Mouse (Mus musculus) T-helper 2 cell (primary cell): Measurements from ENCODE around the gene Kcng4.

Experiments used
- in situ Hi-C: fragments of 300-600 bp; cut with MboI, MseI; formaldehyde crosslinking; loops from one replicate; pipeline ENCODE4 v1.15.1; 2025; ENCODE audit warnings: high pct_unique_total_duplicates

The Kcng4 gene

GRCm38 (mm10) chr8:119616811-119617210 lies 18.7 kb downstream of the Kcng4 start:
- in situ Hi-C loops = loop anchor here (10.0 kb wide), 1 partner anchor 182 kb away; the partner anchor contains the start of gene Osgin1

DNA sequence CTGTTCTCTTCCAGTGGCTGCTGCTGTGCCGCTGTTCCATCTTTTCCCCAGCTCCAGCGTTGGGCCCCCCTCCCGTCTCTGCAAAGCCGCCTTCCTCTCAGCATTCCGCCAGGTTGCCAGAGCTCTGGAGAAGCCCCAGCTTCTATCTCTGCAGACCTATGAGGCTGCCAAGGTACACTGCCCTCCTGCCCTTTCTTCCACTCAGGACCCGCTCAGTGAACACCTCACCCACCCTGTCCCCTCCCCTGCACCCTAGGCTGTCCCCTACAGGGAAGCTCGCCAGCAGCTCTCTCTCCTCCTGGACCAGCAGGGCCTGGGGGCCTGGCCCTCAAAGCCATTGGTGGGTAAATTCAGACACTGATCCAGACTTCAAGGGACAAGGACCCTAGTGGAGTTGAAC lies 19.1 kb downstream of the Kcng4 start:
- in situ Hi-C loops = loop anchor here (10.0 kb wide), 1 partner anchor 182 kb away; the partner anchor contains the start of gene Osgin1

DNA sequence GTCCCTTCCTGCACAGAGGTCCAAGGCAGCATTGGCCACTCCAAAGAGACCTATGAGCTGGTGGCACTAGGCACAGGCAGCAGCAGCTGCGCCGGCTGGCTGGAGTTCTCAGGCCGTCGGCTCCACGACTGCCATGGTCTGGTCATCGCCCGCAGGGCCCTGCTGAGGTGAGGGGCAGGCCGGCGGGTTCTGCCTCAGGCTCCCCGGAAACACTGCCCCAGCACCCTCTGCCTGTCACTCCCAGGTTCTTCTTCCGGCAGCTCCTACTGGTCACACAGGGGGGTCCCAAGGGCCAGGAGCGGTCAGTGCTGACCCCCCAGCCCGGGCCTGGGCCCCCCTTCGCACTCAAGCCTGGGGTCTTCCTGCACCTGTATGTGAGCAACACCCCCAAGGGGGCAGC lies 20.4 kb downstream of the Kcng4 start:
- in situ Hi-C loops = loop anchor here (10.0 kb wide), 1 partner anchor 180 kb away; the partner anchor contains the start of gene Osgin1

GRCm38 (mm10) chr8:119612471-119612870 lies 23.0 kb downstream of the Kcng4 start, which contains the start of gene Adad2:
Gene Adad2, plus strand, starts transcription at chr8:119612747.
- in situ Hi-C loops = loop anchor here (10.0 kb wide), 1 partner anchor 178 kb away; the partner anchor contains the start of gene Osgin1

GRCm38 (mm10) chr8:119606224-119606623 lies 29.3 kb downstream of the Kcng4 start:
- in situ Hi-C loops = loop anchor here (10.0 kb wide), 1 partner anchor 191 kb away; no protein-coding TSS in a partner anchor

DNA sequence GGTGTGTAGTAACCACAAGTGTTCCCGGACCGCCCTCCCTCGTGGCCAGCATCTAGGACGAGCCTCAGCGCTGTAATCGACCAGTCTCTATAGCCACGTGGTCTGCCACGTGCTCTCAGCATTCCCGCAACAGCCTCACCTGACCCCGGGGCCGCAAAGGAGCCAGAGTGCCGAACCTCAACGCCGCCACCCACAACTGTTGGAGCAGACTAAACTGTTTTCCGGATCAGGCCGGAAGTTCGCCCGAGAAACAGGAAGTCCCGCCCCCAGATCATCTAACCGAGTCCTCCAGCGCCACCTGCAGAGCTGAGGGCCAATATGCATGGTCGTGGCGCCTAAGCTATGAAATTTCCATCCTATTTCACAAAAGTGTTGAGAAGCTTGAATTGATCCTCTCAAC lies 30.5 kb downstream of the Kcng4 start, which contains the start of gene Taf1c:
TSS of gene Taf1c (minus strand) at position 227 of the 400 bp plus-strand sequence.
- in situ Hi-C loops = loop anchor here (5.0 to 10.0 kb wide), 2 partner anchors 43 to 190 kb away; no protein-coding TSS in a partner anchor

DNA sequence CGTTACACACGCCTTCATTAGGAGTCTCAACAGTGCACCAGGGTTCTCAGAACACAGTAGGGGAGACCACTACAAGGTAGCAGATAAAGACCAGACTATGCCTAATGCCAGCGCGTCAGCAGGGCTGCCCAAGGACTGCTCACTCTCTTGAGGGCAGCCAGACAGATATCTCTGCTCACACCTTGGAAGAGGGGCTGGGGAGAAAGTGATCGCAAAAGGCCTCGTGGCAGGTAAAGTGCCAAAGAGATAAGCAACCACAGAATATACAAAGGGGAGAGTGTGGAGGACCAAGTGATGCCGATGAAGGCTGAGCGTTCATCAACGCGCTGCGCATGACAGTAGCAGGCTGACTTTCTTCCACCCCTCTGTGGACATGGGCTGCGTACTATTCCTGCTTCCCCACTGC lies 31.1 kb downstream of the Kcng4 start:
- in situ Hi-C loops = loop anchor here (5.0 to 10.0 kb wide), 2 partner anchors 42 to 190 kb away; no protein-coding TSS in a partner anchor

DNA sequence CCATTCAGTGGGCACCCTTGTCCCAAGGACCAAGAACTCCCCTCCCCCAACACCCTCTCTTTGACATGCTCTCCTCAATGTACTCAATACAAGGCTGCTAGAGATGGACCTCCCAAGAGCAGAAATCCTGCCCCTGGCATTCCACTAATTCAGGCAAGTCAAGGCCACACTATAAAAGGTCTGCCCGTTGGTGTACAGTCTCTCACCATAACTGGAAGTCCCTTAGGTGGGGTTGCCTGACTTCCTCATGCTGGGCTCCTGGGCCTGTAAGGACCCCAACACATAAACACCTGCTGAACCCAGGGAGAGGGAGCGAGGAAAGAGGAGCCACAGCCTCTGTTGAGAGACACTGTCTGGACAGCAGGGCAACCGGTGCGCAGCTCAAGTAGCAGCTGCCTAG lies 31.7 kb downstream of the Kcng4 start:
- in situ Hi-C loops = loop anchor here (5.0 to 10.0 kb wide), 2 partner anchors 41 to 189 kb away; no protein-coding TSS in a partner anchor

DNA sequence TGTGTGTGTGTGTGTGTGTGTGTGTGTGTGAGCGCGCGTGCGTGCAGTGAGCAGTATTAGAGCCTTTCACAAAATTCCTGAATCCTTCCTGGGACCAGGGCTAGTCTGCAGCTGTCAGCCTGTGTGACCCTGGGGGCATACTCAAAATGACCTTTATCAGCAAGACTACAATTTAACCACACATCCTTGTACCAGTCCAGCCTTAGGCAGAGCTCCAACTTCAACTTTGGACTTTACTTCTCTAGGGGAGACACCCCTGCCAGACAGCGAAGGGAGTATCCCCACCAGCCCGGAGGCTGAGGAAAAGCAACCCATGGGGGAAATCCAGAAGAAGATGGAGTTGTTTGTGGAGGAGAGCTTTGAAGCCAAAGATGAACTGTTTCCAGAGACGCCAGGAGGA lies 44.0 kb downstream of the Kcng4 start:
- in situ Hi-C loops = no loop called here

GRCm38 (mm10) chr8:119590348-119590747 lies 45.1 kb downstream of the Kcng4 start:
- in situ Hi-C loops = no loop called here

DNA sequence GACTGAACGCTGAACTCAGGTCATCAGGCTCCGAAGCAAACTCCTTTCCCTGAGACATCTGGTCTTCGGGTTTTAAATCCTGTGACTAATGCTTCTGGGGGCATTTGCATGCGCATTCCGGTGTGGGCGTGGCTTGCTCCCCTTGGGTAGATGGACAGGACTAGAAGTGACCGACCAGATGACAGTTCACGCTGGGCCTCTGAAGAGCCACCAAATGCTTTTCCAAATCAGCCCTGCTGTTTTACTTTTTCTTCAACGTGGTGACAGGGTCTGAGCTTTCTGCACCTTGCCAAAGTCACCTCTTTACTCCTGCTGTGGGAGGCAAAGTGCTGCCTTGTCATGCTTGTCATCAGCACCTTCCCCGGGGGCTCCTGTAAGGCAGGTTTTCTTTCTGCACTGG lies 46.6 kb downstream of the Kcng4 start:
- in situ Hi-C loops = no loop called here

DNA sequence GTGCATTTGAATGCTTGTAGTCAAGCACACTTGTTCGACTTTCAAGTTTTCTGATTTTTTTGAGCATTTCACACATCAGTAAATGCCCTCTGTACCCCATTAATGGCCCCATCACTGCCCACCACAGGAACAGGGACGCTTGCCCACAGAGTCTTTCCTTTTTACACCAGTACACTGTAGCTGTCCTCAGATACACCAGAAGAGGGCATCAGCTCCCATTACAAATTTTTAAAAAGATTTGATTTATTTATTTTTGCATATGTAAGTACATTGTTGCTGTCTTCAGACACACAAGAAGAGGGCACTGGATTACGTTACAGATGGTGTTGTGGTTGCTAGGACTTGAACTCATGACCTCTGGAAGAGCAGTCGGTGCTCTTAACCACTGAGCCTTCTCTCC lies 47.2 kb downstream of the Kcng4 start:
- in situ Hi-C loops = no loop called here

GRCm38 (mm10) chr8:119585901-119586300 lies 49.6 kb downstream of the Kcng4 start:
- in situ Hi-C loops = no loop called here

GRCm38 (mm10) chr8:119580441-119581161 lies 54.9 kb downstream of the Kcng4 start:
- in situ Hi-C loops = no loop called here

- in situ Hi-C loops = no loop called here
Measured at GRCm38 (mm10) chr8:119579096-119579495, 56.4 kb downstream of the Kcng4 start.

DNA sequence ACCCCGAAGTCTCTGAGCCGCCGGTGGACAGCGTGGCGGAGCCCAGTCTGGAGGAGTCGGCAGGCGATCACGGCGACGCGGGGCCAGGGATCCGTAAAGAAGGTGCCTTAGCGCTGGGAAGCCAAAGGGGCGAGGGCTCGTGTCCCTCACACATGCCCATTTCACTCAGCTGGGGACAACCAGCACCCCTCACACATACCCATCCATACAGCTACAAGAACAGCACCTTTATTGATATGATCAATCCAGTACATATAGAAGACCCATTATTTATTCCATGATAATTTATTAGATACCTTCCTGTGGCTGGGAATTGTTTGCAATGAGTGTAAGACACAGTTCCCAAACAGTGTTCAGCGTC lies 60.1 kb downstream of the Kcng4 start:
- in situ Hi-C loops = no loop called here

DNA sequence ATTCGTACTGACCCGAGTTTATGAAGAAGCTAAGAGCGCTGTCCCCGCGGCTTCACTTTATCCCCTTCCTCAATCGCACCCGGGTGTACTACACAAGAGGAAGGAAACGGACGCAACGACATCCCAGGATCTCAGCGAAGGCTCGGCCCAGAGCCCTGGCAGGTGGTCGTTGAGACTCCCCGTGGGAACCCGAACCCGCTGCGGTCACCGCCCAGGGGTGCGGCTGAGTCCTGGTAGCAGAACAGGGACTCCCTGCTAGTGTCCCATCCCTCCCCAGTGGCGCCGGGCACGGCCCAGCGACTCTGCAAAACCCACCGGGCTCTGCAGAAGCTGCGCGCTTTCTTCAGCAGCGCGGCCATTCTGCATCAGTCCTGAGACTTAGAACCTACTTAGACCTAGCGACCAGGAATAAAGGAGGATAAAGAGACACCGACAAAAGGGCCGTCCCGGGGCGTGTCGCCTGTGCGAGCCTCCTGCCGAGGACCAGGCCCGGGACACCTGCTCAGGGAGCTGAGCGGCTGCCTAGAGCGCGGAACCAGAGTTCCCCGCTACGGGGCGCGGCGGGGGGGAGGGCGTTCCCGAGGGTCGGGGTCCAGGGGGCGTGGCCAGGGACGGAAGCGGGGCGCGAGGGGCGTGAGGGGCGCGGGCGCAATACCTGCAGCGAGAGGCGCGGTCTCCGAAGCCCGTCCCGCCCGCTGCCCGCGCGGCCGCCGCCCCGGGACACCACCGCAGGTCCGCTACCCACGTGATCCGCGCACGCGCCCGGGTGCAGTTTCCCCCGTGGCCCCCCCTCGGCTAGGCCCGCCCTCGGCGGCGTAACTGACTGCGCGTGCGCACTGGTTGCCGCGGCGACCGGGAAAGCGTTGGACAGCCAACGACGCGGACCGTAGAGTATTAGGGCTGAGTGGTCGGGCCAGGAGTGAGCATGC lies 60.8 kb downstream of the Kcng4 start, which contains the start of the genes Hsdl1 and Dnaaf1:
TSS of gene Hsdl1 (minus strand) at position 747 of the 929 bp plus-strand sequence.
TSS of gene Dnaaf1 (plus strand) at position 799 of the 929 bp plus-strand sequence.
- in situ Hi-C loops = loop anchor here (25.0 kb wide), 1 partner anchor 1013 kb away; the partner anchor contains the start of gene Gins2
